Mouse (Mus musculus) neural tube, embryonic 14.5 days (tissue): ENCODE results near the gene Gm10352. TPM values are rescaled to one million over a fixed set of nuclear protein-coding genes. Genes with fewer than 3 reads are reported as not detected.
"Not testable (repeated sequence)": the region's sequence is repeated elsewhere in the genome, so short reads cannot be mapped to it uniquely, and the experiment has no call there.

Experiments
- ATAC-seq: fragments of 200-750 bp; cut with Nextera tagmentation; 2 replicates; pipeline ENCODE4 v1.8.0; 2017; ENCODE audit warnings: low read depth, mild to moderate bottlenecking, moderate TSS enrichment, moderate library complexity
- H3K27ac ChIP-seq: fragments of 300-500 bp; sonication (generic); 2 replicates; pipeline ENCODE4 v1.5.1; 2014; ENCODE audit warnings: low read depth, mild to moderate bottlenecking, control low read depth, low read length, moderate library complexity, mixed read lengths
- H3K27me3 ChIP-seq: fragments of 300-500 bp; sonication (generic); 2 replicates; pipeline ENCODE4 v1.6.1; 2014; ENCODE audit warnings: low read length; ENCODE audit not compliant: control insufficient read depth, insufficient read depth
- H3K36me3 ChIP-seq: fragments of 300-500 bp; sonication (generic); 2 replicates; pipeline ENCODE4 v1.6.1; 2014; ENCODE audit warnings: low read length, mixed read lengths; ENCODE audit not compliant: control insufficient read depth, insufficient read depth
- H3K4me1 ChIP-seq: fragments of 300-500 bp; sonication (generic); 2 replicates; pipeline ENCODE4 v1.6.1; 2014; ENCODE audit warnings: low read length; ENCODE audit not compliant: control insufficient read depth, insufficient read depth
- H3K4me2 ChIP-seq: fragments of 300-500 bp; sonication (generic); 2 replicates; pipeline ENCODE4 v1.6.1; 2014; ENCODE audit warnings: mild to moderate bottlenecking, low read depth, low read length, control low read depth
- H3K4me3 ChIP-seq: fragments of 300-500 bp; sonication (generic); 2 replicates; pipeline ENCODE4 v1.5.1; 2014; ENCODE audit warnings: low read depth, low read length, control low read depth, mixed read lengths
- H3K9ac ChIP-seq: fragments of 300-500 bp; sonication (generic); replicated peaks from 2 replicates; pipeline ENCODE4 v1.6.1; 2014; ENCODE audit warnings: low read depth, mild to moderate bottlenecking, control low read depth, low read length, mixed read lengths
- H3K9me3 ChIP-seq: fragments of 300-500 bp; sonication (generic); 2 replicates; pipeline ENCODE4 v1.6.1; 2016; ENCODE audit warnings: low read length; ENCODE audit not compliant: control insufficient read depth
- WGBS: fragments of 180-500 bp; shearing (Covaris S2); extraction: QIAGEN DNeasy Blood & Tissue Kit; methylation state at CpG from one replicate; pipeline ENCODE4 v1.1.7; 2014; 5-methylcytosine and 5-hydroxymethylcytosine counted together
- polyA plus RNA-seq: library from polyadenylated mRNA; unstranded; fragments of >200 nt; fragmentation: Nextera tagmentation; extraction: Ambion mirVana; gene quantifications from 2 replicates; pipeline ENCODE4 v1.2.1, GENCODE M21; 2014

Gene Gm10352
- polyA plus RNA-seq: not detected in 2 replicates

DNA sequence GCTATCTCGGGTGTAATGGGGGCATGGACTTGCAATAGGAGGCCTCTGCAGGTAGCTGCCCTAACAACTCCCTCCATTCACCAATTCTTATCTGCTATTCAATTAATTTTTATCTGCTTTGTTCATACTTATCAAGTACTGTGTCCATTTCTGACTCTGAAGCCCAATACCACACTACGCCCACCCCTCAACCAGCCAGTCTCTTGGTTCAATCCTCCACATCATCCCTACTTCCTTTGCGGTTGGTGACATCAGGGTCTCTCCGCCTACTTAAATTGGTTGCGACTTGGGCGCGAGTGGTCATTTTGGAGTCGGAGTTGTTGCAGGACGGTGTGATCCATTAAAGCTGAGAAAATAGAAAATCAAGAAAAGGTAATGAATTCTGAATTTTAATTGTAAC lies at the start of gene Gm10352:
Gm10352 (plus strand) TSS at position 301 of the 400 bp plus-strand sequence.
- H3K27ac ChIP-seq, H3K9me3 ChIP-seq, ATAC-seq, H3K4me1 ChIP-seq, H3K4me3 ChIP-seq, H3K36me3 ChIP-seq, H3K9ac ChIP-seq, H3K27me3 ChIP-seq, H3K4me2 ChIP-seq: not testable (repeated sequence)
- no CpG with 5 or more reads among the region's 9 CpGs for WGBS

GRCm38 (mm10) chrY:2932282-2932681 lies 31.5 kb downstream of the Gm10352 start, which contains the start of gene Gm29289:
TSS of gene Gm29289 (plus strand) at chrY:2932582.
- no CpG with 5 or more reads among the region's 9 CpGs for WGBS
- not testable (repeated sequence) for H3K4me2 ChIP-seq, H3K36me3 ChIP-seq, H3K27ac ChIP-seq, H3K27me3 ChIP-seq, H3K4me3 ChIP-seq, ATAC-seq, H3K9me3 ChIP-seq, H3K9ac ChIP-seq, H3K4me1 ChIP-seq

Other genes starting within 250 kb of the Gm10352 start
- not detected in 2 replicates for gene Sry, start 237.3 kb upstream of the Gm10352 start, polyA plus RNA-seq
- gene H2al2b, start 180.3 kb upstream of the Gm10352 start, polyA plus RNA-seq: not detected in 2 replicates
- not detected in 2 replicates for gene Gm4064, start 104.8 kb upstream of the Gm10352 start, polyA plus RNA-seq
- gene Rbmy, start 70.3 kb upstream of the Gm10352 start, polyA plus RNA-seq: not detected in 2 replicates
- not detected in 2 replicates for gene Gm10256, start 70.3 kb upstream of the Gm10352 start, polyA plus RNA-seq
- not detected in 2 replicates for gene Gm29289, start 31.6 kb downstream of the Gm10352 start, polyA plus RNA-seq